Mouse (Mus musculus) lung, postnatal 10 days (tissue): ENCODE data around the gene Snapc2.
"Not testable (repeated sequence)": the region's sequence is repeated elsewhere in the genome, so short reads cannot be mapped to it uniquely, and the experiment has no call there.

Experiments used
- DNase-seq: peaks from one replicate; pipeline ENCODE4 v3.0.0; 2021

Snapc2 gene

DNA sequence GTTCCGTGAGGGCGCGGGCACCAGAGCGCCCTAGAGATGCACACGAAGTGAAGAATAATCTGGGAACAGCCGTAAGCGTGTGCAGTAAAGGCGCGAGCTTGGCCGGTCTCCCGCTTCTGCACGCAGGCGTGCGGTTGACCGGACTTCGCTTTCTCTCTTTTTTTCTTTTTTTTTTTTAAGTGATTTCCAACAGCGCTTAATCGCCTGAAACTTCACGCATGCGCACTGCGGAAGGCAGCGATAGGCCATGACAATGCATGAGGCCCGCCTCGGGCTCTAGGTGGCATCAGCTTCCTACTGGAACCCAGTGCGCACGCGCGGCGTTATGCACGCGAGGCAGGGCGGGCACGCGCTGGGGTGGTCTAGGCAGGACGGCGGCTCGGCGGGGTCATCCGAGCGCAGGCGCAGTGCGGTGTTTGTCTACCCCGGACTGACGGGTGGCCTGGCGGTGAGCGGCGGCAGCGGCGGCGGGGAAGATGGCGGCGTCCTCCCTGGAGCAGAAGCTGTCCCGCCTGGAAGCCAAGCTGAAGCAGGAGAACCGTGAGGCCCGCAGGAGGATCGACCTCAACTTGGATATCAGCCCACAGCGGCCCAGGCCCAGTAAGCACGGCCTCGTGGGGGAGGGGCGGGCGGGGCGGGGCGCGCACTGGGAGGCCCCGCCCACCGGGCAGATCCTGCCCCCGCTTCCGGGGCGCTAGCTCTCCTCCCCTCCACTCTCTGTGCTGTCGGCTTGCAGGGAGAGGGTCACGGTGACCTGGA is 14.3 kb upstream of the Snapc2 start, which contains the start of the genes Map2k7 and Gm49320:
Gene Map2k7, plus strand, starts transcription at position 307 of the 759 bp plus-strand sequence.
Gene Gm49320, plus strand, starts transcription at position 432 of the 759 bp plus-strand sequence.
- DNase-seq, result peak; percentile 100

GRCm38 (mm10) chr8:4239193-4239890 is 13.5 kb upstream of the Snapc2 start:
- no peak for DNase-seq

DNA sequence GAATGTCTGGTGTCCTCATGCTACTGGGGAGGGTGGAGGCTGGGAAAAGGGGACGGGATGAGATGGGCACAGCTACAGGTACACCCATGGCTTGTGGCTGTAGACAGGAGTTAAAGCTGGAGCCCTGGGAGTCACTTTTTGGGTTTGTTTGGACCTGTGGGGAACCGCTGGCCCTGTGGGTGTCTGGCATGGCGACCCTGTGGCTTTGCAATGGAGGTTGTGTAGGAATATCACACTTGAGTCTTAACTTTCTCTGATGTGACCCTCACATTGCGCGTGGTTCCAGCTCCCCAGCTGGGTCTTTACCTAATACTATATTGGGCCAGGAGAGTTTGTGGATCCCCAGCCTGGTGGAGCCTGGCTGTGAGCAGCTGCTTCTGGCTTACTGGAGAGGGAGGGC is 7.8 kb upstream of the Snapc2 start:
- no peak for DNase-seq

DNA sequence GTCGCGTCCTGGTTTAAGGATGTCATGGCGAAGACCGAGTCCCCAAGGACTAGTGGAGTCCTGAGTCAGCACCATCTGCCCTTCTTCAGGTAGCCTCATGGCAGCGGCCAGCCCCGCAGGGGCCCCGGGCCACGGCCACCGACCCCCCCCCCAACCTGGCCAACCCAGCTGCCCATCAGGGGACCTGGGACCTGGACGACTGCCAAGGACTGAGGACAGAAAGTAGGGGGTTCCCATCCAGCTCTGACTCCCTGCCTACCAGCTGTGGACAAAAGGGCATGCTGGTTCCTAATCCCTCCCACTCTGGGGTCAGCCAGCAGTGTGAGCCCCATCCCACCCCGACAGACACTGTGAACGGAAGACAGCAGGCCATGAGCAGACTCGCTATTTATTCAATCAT is 7.1 kb upstream of the Snapc2 start:
- DNase-seq, result no peak

- DNase-seq, result no peak
These were observed 5.6 kb upstream of the Snapc2 start for GRCm38 (mm10) chr8:4247241-4247640.

GRCm38 (mm10) chr8:4247951-4248540 is 4.8 kb upstream of the Snapc2 start, which contains the start of gene Tgfbr3l:
Tgfbr3l (plus strand) TSS chr8:4248214.
- no peak for DNase-seq

GRCm38 (mm10) chr8:4249213-4249612 is 3.7 kb upstream of the Snapc2 start:
- DNase-seq, result no peak

GRCm38 (mm10) chr8:4250306-4250970 is 2.4 kb upstream of the Snapc2 start:
- DNase-seq, result peak; percentile 90

DNA sequence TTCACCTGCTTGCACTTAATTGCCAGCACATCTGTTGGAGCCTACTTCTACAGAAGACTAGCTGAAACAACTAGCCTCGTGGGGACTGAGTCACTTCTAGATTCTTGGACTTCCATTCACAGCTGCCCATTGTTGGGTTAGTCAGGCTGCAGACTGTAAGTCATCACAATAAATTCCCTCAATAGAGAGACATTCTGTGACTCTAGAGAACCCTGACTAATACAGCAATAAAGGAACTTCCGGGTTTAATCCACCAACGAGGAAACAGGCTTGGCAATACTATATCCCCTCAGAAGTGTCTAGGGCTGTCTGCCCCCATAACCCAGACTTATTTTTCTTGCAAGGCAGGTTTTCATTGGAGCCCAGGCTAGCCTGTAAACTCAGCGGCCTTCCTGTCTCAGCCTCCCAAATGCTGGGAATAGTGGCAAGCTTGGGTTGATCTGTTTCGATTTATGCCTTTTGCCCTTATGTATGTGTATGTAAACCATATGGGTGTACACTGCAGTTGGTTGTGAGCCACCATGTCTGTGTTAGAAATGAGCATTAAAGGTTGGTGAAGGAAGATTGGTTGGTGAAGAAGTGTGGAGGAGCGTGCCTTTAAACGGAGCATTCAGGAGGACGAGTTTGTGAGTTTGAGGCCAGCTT is 642 bp upstream of the Snapc2 start:
- DNase-seq, result no peak

- peak; percentile 74 for DNase-seq
These were observed 1.1 kb downstream of the Snapc2 start for GRCm38 (mm10) chr8:4254001-4254400.

- not testable (repeated sequence) for DNase-seq
These were observed 2.6 kb downstream of the Snapc2 start for GRCm38 (mm10) chr8:4255471-4255870.

DNA sequence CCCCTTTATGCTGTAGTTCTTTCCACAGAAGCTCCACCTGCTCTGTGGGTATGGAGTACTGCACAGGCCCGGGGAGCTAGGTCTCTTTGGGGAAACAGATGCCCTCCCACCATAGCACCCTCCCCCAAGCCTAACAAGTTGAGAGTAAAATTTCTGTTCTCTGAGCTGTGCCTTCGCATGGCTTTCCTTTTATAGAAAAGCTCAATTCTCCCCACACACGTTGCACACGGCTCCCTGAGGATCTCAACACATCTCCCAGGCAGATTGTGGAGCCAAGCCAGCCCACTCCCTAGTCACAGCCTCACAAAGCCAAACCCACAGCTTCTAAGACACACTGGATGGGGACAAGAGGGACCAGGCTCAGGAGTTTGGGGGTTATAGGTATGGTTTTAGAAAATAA is 4.0 kb downstream of the Snapc2 start:
- no peak for DNase-seq

- DNase-seq, result no peak
These were observed 4.5 kb downstream of the Snapc2 start for GRCm38 (mm10) chr8:4257350-4257749.

GRCm38 (mm10) chr8:4258233-4258632 is 5.4 kb downstream of the Snapc2 start:
- peak; percentile 89 for DNase-seq

GRCm38 (mm10) chr8:4258678-4259077 is 5.8 kb downstream of the Snapc2 start:
- no peak for DNase-seq

DNA sequence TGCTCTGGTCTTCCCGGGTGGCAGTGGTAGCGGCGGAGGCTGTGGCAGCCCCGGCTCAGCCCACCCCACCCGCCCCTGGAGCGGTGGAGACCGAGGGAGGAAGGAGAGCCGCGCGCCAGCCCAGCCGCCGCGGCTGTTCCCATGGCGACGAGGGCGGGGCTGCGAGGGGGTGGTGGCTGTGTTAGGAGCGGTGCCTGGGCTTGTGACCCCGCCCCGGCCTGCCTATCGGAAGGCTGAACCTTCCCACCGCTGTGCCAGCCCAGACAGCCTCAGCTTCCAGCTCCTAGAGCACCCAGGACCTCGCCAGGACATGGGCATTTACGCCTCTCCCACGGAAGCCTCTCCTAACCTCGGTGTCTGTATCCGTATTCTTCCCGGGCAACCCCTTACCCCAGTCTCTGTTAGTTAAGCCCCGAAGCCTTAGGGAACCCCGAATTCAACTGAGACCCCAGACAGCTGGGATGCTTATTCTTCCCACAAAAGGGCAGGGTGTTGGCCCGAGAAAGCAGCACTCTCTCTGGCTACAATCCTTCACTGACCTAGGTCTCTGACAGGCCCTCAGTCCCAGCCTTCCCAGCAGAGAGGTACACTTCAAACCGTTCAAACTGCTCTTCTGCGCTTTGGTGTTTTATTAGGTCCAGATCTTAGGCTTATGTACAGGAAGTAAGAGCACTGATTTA is 6.4 kb downstream of the Snapc2 start, which contains the start of gene Ctxn1:
Gene Ctxn1, minus strand, starts transcription at position 150 of the 680 bp plus-strand sequence.
- peak; percentile 98 for DNase-seq

DNA sequence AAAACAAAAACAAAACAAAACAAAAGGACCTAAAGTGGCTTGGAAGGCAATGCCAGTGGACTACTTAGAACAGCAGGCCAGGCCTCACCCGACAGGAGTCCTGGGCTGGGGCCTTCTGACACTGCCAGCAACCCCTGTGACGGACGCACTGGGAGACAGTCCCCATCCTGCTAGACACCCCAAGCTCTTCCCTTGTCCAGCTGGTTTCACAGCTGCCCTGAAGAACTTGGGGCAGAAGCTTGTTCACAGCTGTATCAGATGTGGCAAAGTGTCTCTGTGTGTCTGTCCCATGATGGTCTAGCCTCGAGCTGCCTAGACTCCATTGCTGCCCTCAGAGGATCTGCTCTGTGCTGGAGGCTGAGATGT is 6.9 kb downstream of the Snapc2 start:
- no peak for DNase-seq

- no peak for DNase-seq
These were observed 10.4 kb downstream of the Snapc2 start for GRCm38 (mm10) chr8:4263105-4263791.

GRCm38 (mm10) chr8:4265160-4265914 is 12.5 kb downstream of the Snapc2 start:
- DNase-seq, result peak; percentile 60

- DNase-seq, result no peak
These were observed 14.7 kb downstream of the Snapc2 start for GRCm38 (mm10) chr8:4267627-4268026.

GRCm38 (mm10) chr8:4269609-4270008 is 16.7 kb downstream of the Snapc2 start:
- no peak for DNase-seq
